Mouse (Mus musculus) left cerebral cortex, adult 8-10 months (tissue): ENCODE results near the gene Cdk19. TPM values are rescaled to one million over a fixed set of nuclear protein-coding genes. Genes with fewer than 3 reads are reported as not detected.
A peak's percentile ranks its signal among the peaks of the same experiment; 100 is the strongest.

Source experiments
- DNase-seq, 2 experiments: peaks; one replicate each; pipeline ENCODE4 v3.0.0; 2022; ENCODE audit warnings: low spot score in 2 of 2
- total RNA-seq, 4 experiments: library from RNA; stranded (reverse); gene quantifications; 2 replicates each; pipeline ENCODE4 v1.2.4; 2022

Gene Cdk19
- total RNA-seq, 4 experiments from 2014 or later, result 46.8 to 57.5 (median 52.8) TPM

- DNase-seq, result no peak
Observed at GRCm38 (mm10) chr10:40437117-40437516, 97.8 kb downstream of the Cdk19 start.

GRCm38 (mm10) chr10:40440740-40441139 lies 101.4 kb downstream of the Cdk19 start:
- no peak for DNase-seq

- no peak for DNase-seq
Observed at GRCm38 (mm10) chr10:40442076-40442475, 102.7 kb downstream of the Cdk19 start.

- DNase-seq, result no peak
Observed at GRCm38 (mm10) chr10:40443371-40443770, 104.0 kb downstream of the Cdk19 start.

GRCm38 (mm10) chr10:40443806-40444357 lies 104.5 kb downstream of the Cdk19 start:
- no peak for DNase-seq

GRCm38 (mm10) chr10:40444586-40444985 lies 105.2 kb downstream of the Cdk19 start:
- no peak for DNase-seq

GRCm38 (mm10) chr10:40446088-40446604 lies 106.8 kb downstream of the Cdk19 start:
- no peak for DNase-seq

- peak in 1 of 2 experiments; percentile 41 for DNase-seq
Observed at GRCm38 (mm10) chr10:40446630-40447029, 107.3 kb downstream of the Cdk19 start.

GRCm38 (mm10) chr10:40447295-40447694 lies 107.9 kb downstream of the Cdk19 start:
- no peak for DNase-seq

GRCm38 (mm10) chr10:40447921-40448320 lies 108.6 kb downstream of the Cdk19 start:
- DNase-seq, result no peak

GRCm38 (mm10) chr10:40448444-40448843 lies 109.1 kb downstream of the Cdk19 start:
- no peak for DNase-seq

GRCm38 (mm10) chr10:40449571-40449970 lies 110.2 kb downstream of the Cdk19 start:
- DNase-seq, result no peak

GRCm38 (mm10) chr10:40450171-40450570 lies 110.8 kb downstream of the Cdk19 start:
- DNase-seq, result no peak

GRCm38 (mm10) chr10:40457116-40457515 lies 117.8 kb downstream of the Cdk19 start:
- DNase-seq, result no peak

GRCm38 (mm10) chr10:40459141-40459540 lies 119.8 kb downstream of the Cdk19 start:
- no peak for DNase-seq

GRCm38 (mm10) chr10:40461362-40461761 lies 122.0 kb downstream of the Cdk19 start:
- DNase-seq, result no peak

- DNase-seq, result no peak
Observed at GRCm38 (mm10) chr10:40462257-40462656, 122.9 kb downstream of the Cdk19 start.

- no peak for DNase-seq
Observed at GRCm38 (mm10) chr10:40467174-40467911, 128.0 kb downstream of the Cdk19 start.

- no peak for DNase-seq
Observed at GRCm38 (mm10) chr10:40467912-40468254, 128.5 kb downstream of the Cdk19 start.

- no peak for DNase-seq
Observed at GRCm38 (mm10) chr10:40469145-40469544, 129.8 kb downstream of the Cdk19 start.

GRCm38 (mm10) chr10:40476535-40477285 lies 137.3 kb downstream of the Cdk19 start:
- DNase-seq, result no peak

- DNase-seq, result no peak
Observed at GRCm38 (mm10) chr10:40477426-40478075, 138.2 kb downstream of the Cdk19 start.
